Mouse (Mus musculus): ENCODE results near the gene Arid1b.
"Not testable (repeated sequence)": the region's sequence is repeated elsewhere in the genome, so short reads cannot be mapped to it uniquely, and the experiment has no call there.

Arid1b gene

GRCm38 (mm10) chr17:5091490-5091889 is 97.4 kb downstream of the Arid1b start:
- no peak for DNase-seq

- no peak for DNase-seq
Observed at GRCm38 (mm10) chr17:5091934-5092333, 97.8 kb downstream of the Arid1b start.

DNA sequence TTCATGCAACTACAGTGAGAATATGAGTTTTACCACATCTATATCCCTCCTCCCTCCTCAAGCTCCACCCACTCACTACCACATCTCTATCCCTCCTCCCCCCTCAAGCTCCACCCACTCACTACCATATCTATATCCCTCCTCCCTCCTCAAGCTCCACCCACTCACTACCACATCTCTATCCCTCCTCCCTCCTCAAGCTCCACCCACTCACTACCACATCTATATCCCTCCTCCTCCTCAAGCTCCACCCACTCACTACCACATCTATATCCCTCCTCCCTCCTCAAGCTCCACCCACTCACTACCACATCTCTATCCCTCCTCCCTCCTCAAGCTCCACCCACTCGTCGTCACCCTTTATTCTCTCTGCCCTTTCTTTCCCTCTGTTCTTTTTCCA is 99.2 kb downstream of the Arid1b start:
- DNase-seq = not testable (repeated sequence)

- DNase-seq = no peak
Observed at GRCm38 (mm10) chr17:5094636-5095035, 100.5 kb downstream of the Arid1b start.

DNA sequence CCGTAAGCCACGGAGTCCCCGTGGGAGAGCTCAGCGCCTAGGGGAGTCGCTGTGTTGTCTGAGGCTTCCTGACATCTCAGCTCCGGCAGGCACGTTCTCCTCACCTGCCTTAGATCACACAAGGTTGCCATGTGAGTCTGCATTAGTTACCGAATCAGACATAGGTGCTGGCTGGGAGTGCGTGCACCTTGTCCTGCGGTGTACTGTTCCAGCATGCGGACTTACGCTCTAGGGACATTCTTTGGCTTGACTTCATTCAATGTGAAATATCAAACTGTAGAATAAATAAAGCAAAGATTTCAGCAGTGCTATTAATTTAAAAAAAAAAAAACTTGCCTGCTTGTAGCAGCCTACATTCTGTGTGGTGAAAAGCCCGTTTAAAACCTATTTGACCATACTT is 101.6 kb downstream of the Arid1b start:
- DNase-seq = no peak

GRCm38 (mm10) chr17:5097046-5097445 is 102.9 kb downstream of the Arid1b start:
- no peak for DNase-seq

- no peak for DNase-seq
Observed at GRCm38 (mm10) chr17:5097545-5098475, 103.7 kb downstream of the Arid1b start.

DNA sequence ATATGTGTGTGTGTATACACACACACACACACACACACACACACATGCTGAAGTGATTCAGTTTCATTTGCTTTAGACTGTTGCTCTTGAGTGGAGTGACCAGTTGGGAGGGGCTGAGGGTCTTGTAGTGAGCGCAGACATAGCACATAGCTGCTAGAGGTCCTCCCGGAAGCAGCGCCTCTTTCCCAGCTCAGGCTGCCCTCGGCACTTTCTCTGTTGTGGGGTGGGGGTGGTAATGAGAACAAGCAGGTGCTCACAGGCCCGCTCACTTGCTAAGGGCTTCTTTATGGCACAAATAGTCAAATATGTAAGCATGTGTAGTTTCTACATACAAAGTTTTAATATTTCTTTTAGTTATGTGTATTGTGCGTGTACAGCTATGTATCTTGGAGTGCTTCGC is 104.6 kb downstream of the Arid1b start:
- DNase-seq = peak in 1 of 2 experiments; percentile 51

DNA sequence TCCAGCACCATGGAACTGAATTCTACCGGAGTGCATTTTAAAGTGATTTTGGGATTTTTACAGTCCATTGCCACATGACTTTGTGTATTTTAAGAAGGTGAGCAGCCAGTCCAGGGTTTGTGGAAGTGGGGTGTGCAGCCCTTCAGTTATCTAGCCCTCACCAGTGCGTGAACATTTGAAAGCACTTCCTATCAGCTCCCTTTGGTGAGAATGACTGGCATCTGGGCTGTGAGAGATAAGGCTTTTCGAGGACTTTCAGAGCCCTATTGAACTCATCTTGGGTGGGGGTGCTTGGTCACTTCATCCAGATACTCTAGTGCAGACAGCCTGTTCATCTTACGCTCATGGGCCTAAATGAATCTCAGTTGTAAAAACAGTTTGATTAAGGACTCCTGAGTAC is 105.1 kb downstream of the Arid1b start:
- no peak for DNase-seq

GRCm38 (mm10) chr17:5101157-5101556 is 107.0 kb downstream of the Arid1b start:
- no peak for DNase-seq

DNA sequence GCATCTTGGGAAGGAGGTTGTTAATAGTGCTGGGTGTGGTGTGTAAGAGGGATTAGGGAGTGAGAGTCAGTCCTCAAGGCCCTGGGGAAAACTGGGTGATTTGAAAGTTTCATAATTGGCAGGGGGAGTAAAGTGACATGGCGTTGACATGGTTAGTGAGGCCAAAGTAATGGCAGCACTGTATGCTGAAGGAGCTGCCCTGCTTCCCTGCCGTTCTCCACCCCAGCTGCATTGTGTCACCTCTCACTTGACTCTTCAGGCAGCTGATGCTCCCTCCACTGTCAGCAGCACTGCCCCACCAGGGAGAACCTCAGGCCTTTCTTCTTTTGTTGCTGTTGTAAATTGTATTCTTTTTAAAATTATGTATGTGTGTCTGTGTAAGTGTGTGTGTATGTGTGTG is 107.8 kb downstream of the Arid1b start:
- DNase-seq = no peak

DNA sequence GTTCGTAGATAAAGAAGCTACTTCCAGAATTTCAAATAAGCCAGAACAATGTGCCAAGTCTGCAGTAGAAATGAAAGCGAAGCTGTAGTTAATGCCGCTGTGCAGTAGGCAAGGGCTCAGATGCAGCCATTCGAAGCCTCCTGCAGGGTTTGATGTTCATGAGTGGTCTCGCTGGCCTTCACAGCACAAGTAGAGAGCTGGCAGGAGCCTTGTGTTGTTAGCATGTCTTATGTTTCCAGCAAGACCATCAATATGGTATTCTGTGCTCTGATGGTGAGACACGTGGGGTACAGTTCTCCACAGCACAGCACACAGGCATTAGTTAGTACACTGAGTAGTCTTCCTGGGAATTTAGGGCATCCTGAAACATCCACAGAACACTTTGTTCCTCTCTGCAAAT is 111.6 kb downstream of the Arid1b start:
- DNase-seq = no peak

GRCm38 (mm10) chr17:5106263-5107195 is 112.4 kb downstream of the Arid1b start:
- no peak for DNase-seq

GRCm38 (mm10) chr17:5107501-5107900 is 113.4 kb downstream of the Arid1b start:
- no peak for DNase-seq

GRCm38 (mm10) chr17:5108022-5108421 is 113.9 kb downstream of the Arid1b start:
- DNase-seq = no peak

DNA sequence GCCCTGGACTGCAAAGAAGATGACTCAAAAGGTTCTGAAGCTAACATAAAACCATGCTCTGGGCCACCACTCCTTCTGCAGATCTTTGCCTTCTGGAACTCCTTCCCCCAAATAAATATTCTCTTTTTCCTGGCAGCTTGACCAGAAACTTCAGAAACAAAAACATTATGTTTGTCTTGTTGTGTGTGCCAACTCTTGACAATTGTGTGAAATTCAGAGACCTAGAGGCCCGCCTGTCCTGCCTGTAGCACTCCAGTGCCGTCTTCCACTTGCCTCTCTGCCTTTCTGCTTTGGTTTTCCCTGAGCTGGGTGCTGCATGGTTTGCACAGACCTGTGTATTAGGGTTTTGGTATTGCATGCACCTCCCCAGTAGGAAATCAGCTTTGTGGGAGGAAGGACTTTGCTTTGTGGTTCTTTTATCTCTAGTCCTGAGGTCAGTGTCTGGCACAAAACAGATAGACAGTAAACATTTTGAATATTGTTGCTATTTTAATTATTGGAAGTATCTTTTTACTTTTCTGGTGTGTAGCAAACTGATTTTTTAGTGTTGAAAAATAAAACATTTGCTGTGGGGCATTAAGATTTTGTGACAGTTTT is 114.5 kb downstream of the Arid1b start:
- DNase-seq = no peak

- DNase-seq = no peak
Observed at GRCm38 (mm10) chr17:5109343-5109742, 115.2 kb downstream of the Arid1b start.

DNA sequence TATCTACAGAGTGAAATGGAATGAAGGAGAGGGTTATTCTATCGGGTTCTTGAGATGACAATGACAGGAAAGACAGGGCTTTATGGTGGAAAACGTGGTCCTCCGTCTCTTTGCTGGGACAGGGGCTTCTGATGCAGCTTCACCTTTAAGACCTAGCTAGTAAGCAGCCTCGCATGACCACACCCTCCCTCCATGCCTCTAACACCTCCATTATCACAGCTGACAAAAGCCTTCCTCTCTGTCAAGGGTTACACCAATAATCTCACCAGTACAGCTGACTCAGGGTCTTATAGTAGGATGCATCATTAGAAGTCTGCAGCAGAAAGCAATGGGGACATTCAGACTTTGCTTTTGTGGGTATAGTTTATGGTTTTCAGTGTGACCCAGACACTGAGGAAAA is 116.0 kb downstream of the Arid1b start:
- DNase-seq = no peak

- DNase-seq = not testable (repeated sequence)
Observed at GRCm38 (mm10) chr17:5110981-5111380, 116.8 kb downstream of the Arid1b start.

DNA sequence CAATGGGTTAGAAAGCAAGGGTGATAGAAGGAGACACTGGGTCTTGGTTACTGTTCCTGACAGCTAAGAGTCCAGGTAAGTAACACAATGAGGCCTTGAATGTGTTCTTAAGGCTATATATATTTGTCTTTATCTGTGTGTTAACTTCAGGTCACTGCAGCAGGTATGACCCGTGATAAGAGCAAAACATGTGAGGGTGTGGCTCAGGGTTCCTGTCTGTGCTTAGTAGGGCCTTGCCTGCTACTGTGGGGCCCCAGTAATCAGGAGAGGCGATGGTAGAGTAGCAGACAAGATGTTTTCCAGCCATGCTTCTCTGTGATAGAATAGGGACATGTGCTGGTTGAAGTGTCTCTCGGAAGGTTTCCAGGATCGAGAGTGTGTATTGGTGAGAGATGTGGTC is 118.0 kb downstream of the Arid1b start:
- DNase-seq = no peak

DNA sequence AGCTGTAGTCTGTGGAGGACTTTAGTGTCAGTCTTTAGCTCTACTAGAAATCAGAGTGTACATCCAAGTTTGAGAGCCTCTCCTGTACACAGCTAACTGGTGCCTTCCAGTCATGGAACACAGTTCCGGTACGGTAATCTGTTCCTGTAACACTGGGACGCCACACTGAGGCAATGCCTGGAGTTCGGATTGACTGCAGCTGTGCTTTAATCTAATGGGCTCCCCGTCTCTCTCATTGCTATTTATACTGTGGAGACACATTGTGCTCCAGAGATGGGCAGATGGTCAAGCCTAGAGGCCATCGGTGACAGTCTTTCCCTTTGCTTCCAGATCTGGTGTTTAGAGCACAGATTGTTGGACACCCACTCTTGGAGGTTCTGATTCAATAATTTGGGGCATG is 121.8 kb downstream of the Arid1b start:
- no peak for DNase-seq

GRCm38 (mm10) chr17:5116990-5117389 is 122.9 kb downstream of the Arid1b start:
- DNase-seq = no peak

- DNase-seq = no peak
Observed at GRCm38 (mm10) chr17:5118171-5118570, 124.0 kb downstream of the Arid1b start.

Measured in thymus, adult 18-20 months (tissue).